Mouse (Mus musculus) CD8-positive naive resting alpha-beta T cell, adult 2 months (primary cell): ENCODE measurements around the gene Adamts16.

Source experiments
- DNase-seq, 2 experiments: peaks; one replicate each; pipeline ENCODE4 v3.0.0; 2022; ENCODE audit warnings: low read depth in 2 of 2, low spot score in 2 of 2

Gene Adamts16

GRCm38 (mm10) chr13:70716022-70716421 is 125.6 kb downstream of the Adamts16 start:
- DNase-seq = no peak

GRCm38 (mm10) chr13:70714081-70714775 is 127.4 kb downstream of the Adamts16 start:
- DNase-seq = no peak

- no peak for DNase-seq
Measured at GRCm38 (mm10) chr13:70713331-70713730, 128.3 kb downstream of the Adamts16 start.

- no peak for DNase-seq
Measured at GRCm38 (mm10) chr13:70707158-70707854, 134.3 kb downstream of the Adamts16 start.

- DNase-seq = no peak
Measured at GRCm38 (mm10) chr13:70702904-70703303, 138.7 kb downstream of the Adamts16 start.

GRCm38 (mm10) chr13:70698812-70699387 is 142.7 kb downstream of the Adamts16 start:
- DNase-seq = no peak

GRCm38 (mm10) chr13:70689452-70689960 is 152.1 kb downstream of the Adamts16 start:
- DNase-seq = no peak

- no peak for DNase-seq
Measured at GRCm38 (mm10) chr13:70685825-70686224, 155.8 kb downstream of the Adamts16 start.

GRCm38 (mm10) chr13:70684976-70685609 is 156.5 kb downstream of the Adamts16 start:
- DNase-seq = no peak

GRCm38 (mm10) chr13:70681411-70682183 is 160.0 kb downstream of the Adamts16 start:
- DNase-seq = no peak

- no peak for DNase-seq
Measured at GRCm38 (mm10) chr13:70680316-70680715, 161.3 kb downstream of the Adamts16 start.
